Mouse (Mus musculus): ENCODE measurements around the gene Trim26. TPM values are rescaled to one million over a fixed set of nuclear protein-coding genes. Genes with fewer than 3 reads are reported as not detected.
"Not testable (repeated sequence)": the region's sequence is repeated elsewhere in the genome, so short reads cannot be mapped to it uniquely, and the experiment has no call there.

The Trim26 gene
- polyA plus RNA-seq, 1 experiment from 2014 or later: 36.5 TPM

GRCm38 (mm10) chr17:36890073-36890903 lies 53.4 kb downstream of the Trim26 start, which contains the start of gene Trim40:
Gene Trim40 (minus strand): TSS chr17:36890123.
- no peak for ATAC-seq (ENCODE audit: low FRiP score, low TSS enrichment)
- WGBS: 91% methylated on average over 5 of the region's 5 CpGs
- Histone ChIP-seq H3K4me2 (ENCODE audit: low read length) (no peak within 1 kb of the TSS), H3K9me3 (ENCODE audit: control insufficient read depth, low read length) (no peaks in the 10 kb centered on the region), H3K4me3 (replicated peaks; ENCODE audit: low read depth, low read length) (no peak within 1 kb of the TSS), H3K4me1 (ENCODE audit: control insufficient read depth, insufficient read depth, low read length) (no peaks in the 10 kb centered on the region), H3K9ac (replicated peaks; ENCODE audit: low read length) (no peak within 1 kb of the TSS), H3K27me3 (ENCODE audit: control insufficient read depth, insufficient read depth, low read length) (no peaks in the 10 kb centered on the region), H3K27ac (replicated peaks; ENCODE audit: low read depth, low read length) (no peak within 1 kb of the TSS), H3K36me3 (ENCODE audit: control insufficient read depth, insufficient read depth, low read length) (no peaks in the 10 kb centered on the region)
- no peak for DNase-seq

GRCm38 (mm10) chr17:36891496-36891895 lies 54.6 kb downstream of the Trim26 start:
- H3K4me1 ChIP-seq (ENCODE audit: control insufficient read depth, insufficient read depth, low read length); H3K9me3 ChIP-seq (ENCODE audit: control insufficient read depth, low read length); H3K4me2 ChIP-seq (ENCODE audit: low read length); H3K4me3 ChIP-seq (replicated peaks; ENCODE audit: low read depth, low read length); H3K9ac ChIP-seq (replicated peaks; ENCODE audit: low read length); H3K27ac ChIP-seq (replicated peaks; ENCODE audit: low read depth, low read length); H3K27me3 ChIP-seq (ENCODE audit: control insufficient read depth, insufficient read depth, low read length); DNase-seq; H3K36me3 ChIP-seq (ENCODE audit: control insufficient read depth, insufficient read depth, low read length); ATAC-seq (ENCODE audit: low FRiP score, low TSS enrichment): not testable (repeated sequence)
- WGBS: 87% methylated on average over 1 of the region's 1 CpGs

- Histone ChIP-seq H3K4me2 (ENCODE audit: low read length) (no peak overlapping the region), H3K27ac (replicated peaks; ENCODE audit: low read depth, low read length) (no peak overlapping the region), H3K9me3 (ENCODE audit: control insufficient read depth, low read length) (no peaks in the 10 kb centered on the region), H3K4me3 (replicated peaks; ENCODE audit: low read depth, low read length) (no peak overlapping the region), H3K27me3 (ENCODE audit: control insufficient read depth, insufficient read depth, low read length) (no peaks in the 10 kb centered on the region), H3K36me3 (ENCODE audit: control insufficient read depth, insufficient read depth, low read length) (no peaks in the 10 kb centered on the region), H3K9ac (replicated peaks; ENCODE audit: low read length) (no peak overlapping the region), H3K4me1 (ENCODE audit: control insufficient read depth, insufficient read depth, low read length) (no peaks in the 10 kb centered on the region)
- DNase-seq (peak; percentile 81), ATAC-seq (ENCODE audit: low FRiP score, low TSS enrichment) (peak; percentile 20; the same call in 1 of the 2 replicates)
- 10% methylated on average over 2 of the region's 2 CpGs for WGBS
These were observed 55.4 kb downstream of the Trim26 start for GRCm38 (mm10) chr17:36892362-36892761.

- Histone ChIP-seq H3K27me3 (ENCODE audit: control insufficient read depth, insufficient read depth, low read length) (no peaks in the 10 kb centered on the region), H3K4me1 (ENCODE audit: control insufficient read depth, insufficient read depth, low read length) (no peaks in the 10 kb centered on the region), H3K4me2 (ENCODE audit: low read length) (no peak overlapping the region), H3K9me3 (ENCODE audit: control insufficient read depth, low read length) (no peaks in the 10 kb centered on the region), H3K4me3 (replicated peaks; ENCODE audit: low read depth, low read length) (no peak overlapping the region), H3K9ac (replicated peaks; ENCODE audit: low read length) (no peak overlapping the region), H3K36me3 (ENCODE audit: control insufficient read depth, insufficient read depth, low read length) (no peaks in the 10 kb centered on the region), H3K27ac (replicated peaks; ENCODE audit: low read depth, low read length) (no peak overlapping the region)
- 82% methylated on average over 5 of the region's 5 CpGs for WGBS
- ATAC-seq (ENCODE audit: low FRiP score, low TSS enrichment): no peak
- DNase-seq: no peak
These were observed 56.5 kb downstream of the Trim26 start for GRCm38 (mm10) chr17:36893387-36893786.

GRCm38 (mm10) chr17:36896583-36896982 lies 59.6 kb downstream of the Trim26 start:
- Histone ChIP-seq H3K9me3 (ENCODE audit: control insufficient read depth, low read length) (no peaks in the 10 kb centered on the region), H3K4me3 (replicated peaks; ENCODE audit: low read depth, low read length) (no peak overlapping the region), H3K27ac (replicated peaks; ENCODE audit: low read depth, low read length) (no peak overlapping the region), H3K36me3 (ENCODE audit: control insufficient read depth, insufficient read depth, low read length) (no peaks in the 10 kb centered on the region), H3K4me2 (ENCODE audit: low read length) (no peak overlapping the region), H3K9ac (replicated peaks; ENCODE audit: low read length) (no peak overlapping the region), H3K4me1 (ENCODE audit: control insufficient read depth, insufficient read depth, low read length) (no peaks in the 10 kb centered on the region), H3K27me3 (ENCODE audit: control insufficient read depth, insufficient read depth, low read length) (no peaks in the 10 kb centered on the region)
- 92% methylated on average over 1 of the region's 1 CpGs for WGBS
- DNase-seq: peak; percentile 68
- ATAC-seq (ENCODE audit: low FRiP score, low TSS enrichment): no peak

- H3K36me3 ChIP-seq (ENCODE audit: control insufficient read depth, insufficient read depth, low read length): no peaks in the 10 kb centered on the region
These were observed 60.1 kb downstream of the Trim26 start for GRCm38 (mm10) chr17:36897065-36897464.

GRCm38 (mm10) chr17:36897552-36898205 lies 60.7 kb downstream of the Trim26 start, which contains the start of gene Trim31:
Gene Trim31 (plus strand): TSS chr17:36898118.
- ATAC-seq (ENCODE audit: low FRiP score, low TSS enrichment): no peak
- no peaks in the 10 kb centered on the region for H3K9me3 ChIP-seq (ENCODE audit: control insufficient read depth, low read length)

More at GRCm38 (mm10) chr17:36897065-36897464, 60.1 kb downstream of the Trim26 start:
- Histone ChIP-seq H3K9me3 (ENCODE audit: control insufficient read depth, low read length) (no peaks in the 10 kb centered on the region), H3K27ac (replicated peaks; ENCODE audit: low read depth, low read length) (no peak overlapping the region), H3K9ac (replicated peaks; ENCODE audit: low read length) (no peak overlapping the region), H3K4me2 (ENCODE audit: low read length) (no peak overlapping the region), H3K4me1 (ENCODE audit: control insufficient read depth, insufficient read depth, low read length) (no peaks in the 10 kb centered on the region), H3K4me3 (replicated peaks; ENCODE audit: low read depth, low read length) (no peak overlapping the region), H3K27me3 (ENCODE audit: control insufficient read depth, insufficient read depth, low read length) (no peaks in the 10 kb centered on the region)
- no peak for ATAC-seq (ENCODE audit: low FRiP score, low TSS enrichment)
- no peak for DNase-seq

GRCm38 (mm10) chr17:36899376-36899775 lies 62.4 kb downstream of the Trim26 start:
- H3K4me2 ChIP-seq (ENCODE audit: low read length): no peak overlapping the region
- no peaks in the 10 kb centered on the region for H3K9me3 ChIP-seq (ENCODE audit: control insufficient read depth, low read length)
- no peak for DNase-seq
- no peaks in the 10 kb centered on the region for H3K36me3 ChIP-seq (ENCODE audit: control insufficient read depth, insufficient read depth, low read length)
- no peak overlapping the region for H3K9ac ChIP-seq (replicated peaks; ENCODE audit: low read length)
- H3K27ac ChIP-seq (replicated peaks; ENCODE audit: low read depth, low read length): no peak overlapping the region
- H3K27me3 ChIP-seq (ENCODE audit: control insufficient read depth, insufficient read depth, low read length): no peaks in the 10 kb centered on the region
- WGBS: 88% methylated on average over 4 of the region's 4 CpGs
- no peak overlapping the region for H3K4me3 ChIP-seq (replicated peaks; ENCODE audit: low read depth, low read length)
- H3K4me1 ChIP-seq (ENCODE audit: control insufficient read depth, insufficient read depth, low read length): no peaks in the 10 kb centered on the region
- no peak for ATAC-seq (ENCODE audit: low FRiP score, low TSS enrichment)

More at GRCm38 (mm10) chr17:36897552-36898205, 60.7 kb downstream of the Trim26 start, which contains the start of gene Trim31:
- WGBS: 77% methylated on average over 6 of the region's 6 CpGs
- DNase-seq: no peak
- Histone ChIP-seq H3K4me1 (ENCODE audit: control insufficient read depth, insufficient read depth, low read length) (no peaks in the 10 kb centered on the region), H3K27ac (replicated peaks; ENCODE audit: low read depth, low read length) (no peak within 1 kb of the TSS), H3K4me3 (replicated peaks; ENCODE audit: low read depth, low read length) (no peak within 1 kb of the TSS), H3K4me2 (ENCODE audit: low read length) (no peak within 1 kb of the TSS), H3K9ac (replicated peaks; ENCODE audit: low read length) (no peak within 1 kb of the TSS), H3K36me3 (ENCODE audit: control insufficient read depth, insufficient read depth, low read length) (no peaks in the 10 kb centered on the region), H3K27me3 (ENCODE audit: control insufficient read depth, insufficient read depth, low read length) (no peaks in the 10 kb centered on the region)

Measured in midbrain, embryonic 14.5 days (tissue).